Mouse (Mus musculus) urinary bladder, adult 2 months (tissue): ENCODE data around the gene Armc9. TPM values are rescaled to one million over a fixed set of nuclear protein-coding genes. Genes with fewer than 3 reads are reported as not detected.

ENCODE experiments used
- DNase-seq: peaks from one replicate; pipeline ENCODE4 v3.0.0; 2022; ENCODE audit warnings: low spot score
- polyA plus RNA-seq: library from polyadenylated mRNA; depleted of rRNA; stranded (reverse); fragments of >200 nt; gene quantifications from 2 replicates; pipeline ENCODE4 v1.2.3, GENCODE M21; 2012; rRNA removed

The Armc9 gene
- 8.2 and 9.0 TPM in 2 replicates for polyA plus RNA-seq

GRCm38 (mm10) chr1:86154133-86154823, at the start of gene Armc9:
Gene Armc9 (plus strand): TSS chr1:86154780.
- DNase-seq: peak; percentile 84

- no peak for DNase-seq
These were observed 49.5 kb upstream of the Armc9 start for GRCm38 (mm10) chr1:86105054-86105453.

- no peak for DNase-seq
These were observed 42.8 kb upstream of the Armc9 start, which contains the start of gene Htr2b for GRCm38 (mm10) chr1:86111779-86112178. Gene Htr2b (minus strand): TSS chr1:86111970.

- DNase-seq: no peak
These were observed 40.4 kb upstream of the Armc9 start for GRCm38 (mm10) chr1:86114141-86114540.

- DNase-seq: no peak
These were observed 35.0 kb upstream of the Armc9 start for GRCm38 (mm10) chr1:86119549-86119948.

- DNase-seq: no peak
These were observed 28.5 kb upstream of the Armc9 start for GRCm38 (mm10) chr1:86126036-86126435.

- DNase-seq: no peak
These were observed 21.2 kb upstream of the Armc9 start, which contains the start of gene Gm21972 for GRCm38 (mm10) chr1:86133337-86133736. Gene Gm21972 (plus strand): TSS chr1:86133637.

GRCm38 (mm10) chr1:86135315-86135714, 19.3 kb upstream of the Armc9 start:
- no peak for DNase-seq

GRCm38 (mm10) chr1:86141081-86141480, 13.5 kb upstream of the Armc9 start:
- no peak for DNase-seq

- DNase-seq: no peak
These were observed 11.4 kb upstream of the Armc9 start for GRCm38 (mm10) chr1:86143165-86143564.

GRCm38 (mm10) chr1:86144001-86144944, 10.3 kb upstream of the Armc9 start:
- no peak for DNase-seq

GRCm38 (mm10) chr1:86146293-86146692, 8.3 kb upstream of the Armc9 start:
- no peak for DNase-seq

- DNase-seq: no peak
These were observed 7.0 kb upstream of the Armc9 start for GRCm38 (mm10) chr1:86147557-86147956.

GRCm38 (mm10) chr1:86148161-86148560, 6.4 kb upstream of the Armc9 start:
- DNase-seq: no peak

GRCm38 (mm10) chr1:86150929-86151328, 3.7 kb upstream of the Armc9 start:
- no peak for DNase-seq

GRCm38 (mm10) chr1:86151376-86151775, 3.2 kb upstream of the Armc9 start:
- no peak for DNase-seq

GRCm38 (mm10) chr1:86152618-86153017, 2.0 kb upstream of the Armc9 start:
- no peak for DNase-seq

- DNase-seq: no peak
These were observed 214 bp downstream of the Armc9 start for GRCm38 (mm10) chr1:86154824-86155164.

- DNase-seq: no peak
These were observed 1.5 kb downstream of the Armc9 start for GRCm38 (mm10) chr1:86156075-86156474.

- DNase-seq: no peak
These were observed 2.0 kb downstream of the Armc9 start for GRCm38 (mm10) chr1:86156595-86156994.

GRCm38 (mm10) chr1:86160059-86160458, 5.5 kb downstream of the Armc9 start:
- DNase-seq: no peak

GRCm38 (mm10) chr1:86160479-86160878, 5.9 kb downstream of the Armc9 start:
- DNase-seq: no peak

- no peak for DNase-seq
These were observed 6.5 kb downstream of the Armc9 start for GRCm38 (mm10) chr1:86161061-86161460.
